Mouse (Mus musculus) small intestine, adult 2 months (tissue): ENCODE data around the gene Nfyb. TPM values are rescaled to one million over a fixed set of nuclear protein-coding genes. Genes with fewer than 3 reads are reported as not detected.

Source experiments
- H3K27ac ChIP-seq: fragments of 200-500 bp; 2 replicates; pipeline ENCODE4 v1.5.1; 2012; ENCODE audit warnings: low read depth, low read length, control low read depth, inconsistent platforms; ENCODE audit not compliant: insufficient read depth
- H3K27me3 ChIP-seq: fragments of 200-500 bp; 2 replicates; pipeline ENCODE4 v1.6.1; 2012; ENCODE audit warnings: mild to moderate bottlenecking, moderate library complexity, low read length, inconsistent platforms; ENCODE audit not compliant: control insufficient read depth, insufficient read depth
- H3K36me3 ChIP-seq: fragments of 200-500 bp; 2 replicates; pipeline ENCODE4 v1.6.1; 2012; ENCODE audit warnings: mild to moderate bottlenecking, low read length, control low read depth, inconsistent platforms; ENCODE audit not compliant: control insufficient read depth, insufficient read depth
- H3K4me1 ChIP-seq: fragments of 200-500 bp; 2 replicates; pipeline ENCODE4 v1.6.1; 2012; ENCODE audit warnings: low read length, inconsistent platforms, mixed read lengths; ENCODE audit not compliant: control insufficient read depth, insufficient read depth, insufficient read length
- H3K4me3 ChIP-seq: fragments of 200-500 bp; 2 replicates; pipeline ENCODE4 v1.5.1; 2012; ENCODE audit warnings: low read depth, mild to moderate bottlenecking, control low read depth, inconsistent platforms, low read length, moderate library complexity
- CTCF ChIP-seq: fragments of 200-500 bp; IDR thresholded peaks from 2 replicates; pipeline ENCODE4 v1.5.1; 2012; ENCODE audit warnings: low read depth, mild to moderate bottlenecking, control low read depth, inconsistent platforms, low read length, moderate library complexity, mixed read lengths; ENCODE audit not compliant: insufficient replicate concordance, insufficient read length; ENCODE audit errors: extremely low read depth
- POLR2A ChIP-seq: fragments of 200-500 bp; IDR thresholded peaks from 2 replicates; pipeline ENCODE4 v1.6.1; 2012; ENCODE audit warnings: low read depth, mild to moderate bottlenecking, control low read depth, inconsistent platforms, low read length, moderate library complexity
- WGBS: fragments of 180-500 bp; shearing (Covaris S2); methylation state at CpG from one replicate; pipeline ENCODE4 v1.1.7; 2018; 5-methylcytosine and 5-hydroxymethylcytosine counted together
- polyA plus RNA-seq: library from polyadenylated mRNA; depleted of rRNA; stranded (reverse); fragments of >200 nt; gene quantifications from 2 replicates; pipeline ENCODE4 v1.2.3, GENCODE M21; 2012

Nfyb gene
- polyA plus RNA-seq, 1 experiment, result 5.2 TPM

DNA sequence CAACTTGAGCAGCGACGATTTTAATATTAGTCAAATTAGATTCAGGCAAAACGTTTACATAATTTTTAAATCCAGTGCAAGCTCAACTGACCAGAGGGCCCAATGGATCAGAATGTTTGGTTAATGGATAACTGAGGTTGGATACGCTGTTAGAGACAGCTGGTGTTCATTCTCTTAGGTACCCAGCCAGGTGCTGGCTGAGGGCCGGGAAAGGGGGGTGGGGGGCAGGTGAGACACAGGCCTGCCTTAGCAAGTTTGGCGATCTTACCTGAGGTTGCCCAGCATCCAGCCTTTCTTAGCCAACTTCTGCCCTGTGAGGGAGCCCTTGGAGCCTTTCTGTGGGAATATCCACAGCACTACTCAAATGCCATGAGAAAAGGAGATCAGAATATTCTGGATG, 41.2 kb upstream of the Nfyb start:
- no peaks in the 10 kb centered on the region for H3K27me3 ChIP-seq
- no peaks in the 10 kb centered on the region for H3K36me3 ChIP-seq
- H3K4me3 ChIP-seq, result no peak overlapping the region
- TF ChIP-seq POLR2A, result no peak
- no peak for TF ChIP-seq CTCF
- peak overlapping the region; percentile 41; the same call in 1 of the 2 replicates for H3K27ac ChIP-seq
- H3K4me1 ChIP-seq, result peaks cover 18% of the 10 kb centered on the region; the same call in 1 of the 2 replicates
- WGBS, result 33% methylated on average over 6 of the region's 6 CpGs

DNA sequence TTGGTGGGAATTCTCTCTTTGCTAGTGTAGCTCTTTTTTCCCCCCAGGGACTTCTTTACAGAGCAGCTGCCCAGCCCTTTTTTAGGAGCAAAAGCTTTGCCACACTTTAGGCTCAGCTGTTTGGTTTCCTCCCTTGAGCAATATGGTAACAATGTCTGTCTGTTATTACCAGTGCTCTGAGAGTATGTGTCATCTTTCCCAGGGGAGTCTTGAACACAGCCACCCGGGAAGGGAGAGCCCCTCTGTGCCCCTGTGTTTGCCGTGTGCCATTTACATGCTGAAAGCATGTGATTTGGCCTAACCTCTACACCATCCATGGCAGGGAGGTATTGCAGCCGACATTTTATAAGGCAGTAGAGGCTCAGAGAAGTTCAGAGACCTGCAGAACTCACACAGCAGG, 40.5 kb upstream of the Nfyb start:
- TF ChIP-seq POLR2A (no peak), CTCF (no peak)
- no peaks in the 10 kb centered on the region for H3K27me3 ChIP-seq
- peak overlapping the region; percentile 36; the same call in 1 of the 2 replicates for H3K27ac ChIP-seq
- H3K4me1 ChIP-seq, result peaks cover 18% of the 10 kb centered on the region; the same call in 1 of the 2 replicates
- no peaks in the 10 kb centered on the region for H3K36me3 ChIP-seq
- WGBS, result 37% methylated on average over 3 of the region's 3 CpGs
- no peak overlapping the region for H3K4me3 ChIP-seq

DNA sequence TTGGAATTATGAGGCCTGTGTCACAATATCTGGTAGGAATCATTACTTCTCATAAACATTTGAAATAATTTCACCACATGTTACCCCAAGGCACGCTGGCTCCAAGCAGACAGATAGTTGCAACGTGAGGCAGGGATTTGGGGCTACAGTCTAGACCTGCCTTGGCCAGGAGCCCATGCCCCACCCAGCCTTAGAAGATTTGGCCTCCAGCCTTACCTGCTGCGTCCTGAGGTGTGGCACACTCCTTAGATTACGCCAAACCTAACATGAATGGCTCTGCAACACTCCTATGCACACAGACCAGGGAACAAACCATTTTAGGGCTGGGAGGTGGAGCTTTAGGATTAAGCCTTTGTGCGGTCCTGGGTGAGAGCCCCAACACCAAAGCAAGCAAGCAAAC, 36.1 kb upstream of the Nfyb start:
- Histone ChIP-seq H3K4me1 (peaks cover 17% of the 10 kb centered on the region), H3K4me3 (no peak overlapping the region), H3K27me3 (no peaks in the 10 kb centered on the region), H3K36me3 (no peaks in the 10 kb centered on the region), H3K27ac (no peak overlapping the region)
- TF ChIP-seq POLR2A (no peak), CTCF (no peak)
- 24% methylated on average over 5 of the region's 5 CpGs for WGBS

DNA sequence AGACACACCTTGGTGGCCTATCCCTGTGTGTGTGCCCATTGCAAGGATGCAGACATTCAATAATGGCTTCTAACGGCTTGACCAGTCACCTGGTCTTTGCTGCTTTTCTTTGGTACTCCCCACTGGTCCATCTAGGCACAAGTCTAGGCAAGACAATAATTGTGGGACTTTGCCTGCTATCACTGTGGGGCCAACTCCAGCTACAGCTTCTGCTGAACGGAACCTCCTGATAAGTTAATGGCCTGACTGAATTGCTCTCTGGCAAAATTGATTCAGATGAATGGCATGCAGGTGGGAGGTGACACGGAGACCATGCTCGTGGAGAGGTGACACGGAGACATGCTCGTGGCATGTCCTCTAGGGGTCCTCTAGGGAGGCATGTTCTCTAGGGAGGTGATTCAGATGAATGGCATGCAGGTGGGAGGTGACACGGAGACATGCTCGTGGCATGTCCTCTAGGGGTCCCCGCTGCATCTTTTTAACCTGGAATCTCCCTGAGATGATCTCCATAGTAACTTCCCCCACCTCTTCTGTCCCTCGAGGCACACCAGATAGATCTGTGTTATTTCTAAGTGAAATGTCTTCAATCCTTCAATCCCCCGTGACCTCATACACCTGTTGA, 34.5 kb upstream of the Nfyb start:
- Histone ChIP-seq H3K4me1 (peaks cover 18% of the 10 kb centered on the region), H3K27me3 (no peaks in the 10 kb centered on the region), H3K4me3 (no peak overlapping the region), H3K27ac (no peak overlapping the region), H3K36me3 (no peaks in the 10 kb centered on the region)
- no peak for TF ChIP-seq POLR2A
- no peak for TF ChIP-seq CTCF
- 37% methylated on average over 11 of the region's 11 CpGs for WGBS

DNA sequence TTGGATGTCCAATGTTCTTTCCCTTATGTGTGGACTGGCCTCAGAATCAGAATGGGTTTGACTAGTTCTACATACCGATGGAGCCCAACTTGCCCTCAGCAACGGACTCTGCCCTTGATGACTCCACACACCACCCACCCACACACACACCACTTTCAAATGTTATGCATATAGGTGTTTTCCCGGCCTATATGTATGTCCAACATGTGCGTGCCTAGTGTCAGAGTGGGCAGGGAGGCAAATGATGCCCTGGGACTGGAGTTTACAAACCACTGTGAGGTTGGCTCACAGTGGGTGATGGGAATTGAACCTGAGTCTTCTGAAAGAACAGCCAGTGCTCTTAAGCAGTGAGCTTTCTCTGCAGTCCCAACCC, 33.2 kb upstream of the Nfyb start:
- 63% methylated on average over 4 of the region's 4 CpGs for WGBS
- TF ChIP-seq CTCF (no peak), POLR2A (no peak)
- no peaks in the 10 kb centered on the region for H3K36me3 ChIP-seq

DNA sequence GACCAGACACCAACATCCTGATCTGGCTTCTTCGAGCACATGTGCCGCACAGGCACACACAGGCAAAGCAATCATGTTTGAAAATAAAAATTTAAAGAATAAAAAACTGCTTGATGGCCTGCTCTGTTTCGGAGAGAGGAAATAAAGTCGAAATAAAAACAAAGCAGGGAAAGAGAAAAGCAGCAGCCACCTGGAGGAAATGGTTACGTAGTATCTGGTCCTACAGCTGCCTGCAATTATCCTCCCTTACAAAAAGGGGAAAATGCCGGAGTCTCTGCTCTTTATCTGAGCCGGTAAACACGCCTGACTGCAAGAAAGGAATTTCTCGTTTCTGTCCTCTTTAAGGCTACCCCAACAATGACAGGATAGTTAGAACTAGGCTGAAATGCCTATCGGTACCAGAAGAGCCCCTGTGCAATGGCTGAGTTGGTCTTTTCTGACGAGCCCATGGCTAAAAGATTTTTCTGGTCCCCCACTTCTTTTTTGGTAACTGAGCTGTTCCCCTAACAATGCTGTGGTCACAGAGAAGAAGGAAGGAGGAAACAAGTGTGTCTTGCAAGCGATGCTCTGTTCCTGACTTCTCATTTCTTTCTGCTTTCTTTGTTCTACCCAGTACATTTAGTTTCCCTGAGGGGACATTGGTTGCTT, 32.7 kb upstream of the Nfyb start:
- H3K4me3 ChIP-seq, result no peak overlapping the region
- peaks cover 17% of the 10 kb centered on the region for H3K4me1 ChIP-seq
- TF ChIP-seq CTCF (no peak), POLR2A (no peak)
- 25% methylated on average over 12 of the region's 12 CpGs for WGBS
- no peak overlapping the region for H3K27ac ChIP-seq
- no peaks in the 10 kb centered on the region for H3K27me3 ChIP-seq
- no peaks in the 10 kb centered on the region for H3K36me3 ChIP-seq

More for the DNA sequence above, 33.2 kb upstream of the Nfyb start:
- H3K27ac ChIP-seq, result no peak overlapping the region
- H3K4me1 ChIP-seq, result peaks cover 18% of the 10 kb centered on the region
- H3K4me3 ChIP-seq, result no peak overlapping the region
- no peaks in the 10 kb centered on the region for H3K27me3 ChIP-seq

DNA sequence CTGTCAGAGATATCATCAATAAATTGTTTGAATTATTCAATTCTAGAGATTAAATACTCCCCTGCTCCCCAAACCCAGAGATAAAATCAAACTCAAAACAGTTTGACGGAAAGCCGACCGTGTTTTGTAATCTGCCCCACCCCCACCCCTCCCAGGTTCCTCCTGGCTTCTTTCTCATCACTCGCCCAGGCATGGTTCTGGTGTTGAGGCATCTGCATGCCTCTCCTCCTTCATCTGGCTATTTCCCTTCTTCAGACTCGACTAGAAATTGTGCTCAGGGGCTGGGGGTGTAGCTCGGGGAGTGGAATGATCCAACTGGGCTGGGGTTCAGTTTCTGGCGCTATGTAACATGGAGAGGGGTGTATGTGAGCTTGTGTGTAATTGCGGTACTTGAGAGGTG, 31.8 kb upstream of the Nfyb start:
- no peaks in the 10 kb centered on the region for H3K36me3 ChIP-seq
- no peaks in the 10 kb centered on the region for H3K27me3 ChIP-seq
- no peak for TF ChIP-seq POLR2A
- no peak for TF ChIP-seq CTCF
- H3K4me3 ChIP-seq, result no peak overlapping the region
- 29% methylated on average over 8 of the region's 8 CpGs for WGBS
- H3K27ac ChIP-seq, result no peak overlapping the region
- peaks cover 16% of the 10 kb centered on the region for H3K4me1 ChIP-seq
